Mouse (Mus musculus) B cell, adult (primary cell): ENCODE measurements around the gene Gys2. TPM values are rescaled to one million over a fixed set of nuclear protein-coding genes. Genes with fewer than 3 reads are reported as not detected.

Experiments
- total RNA-seq: library from RNA; stranded (reverse); gene quantifications from 4 replicates; pipeline ENCODE4 v1.2.4, GENCODE M21; 2023; ENCODE audit not compliant: inconsistent age

The Gys2 gene
- total RNA-seq = not detected in 4 replicates

DNA sequence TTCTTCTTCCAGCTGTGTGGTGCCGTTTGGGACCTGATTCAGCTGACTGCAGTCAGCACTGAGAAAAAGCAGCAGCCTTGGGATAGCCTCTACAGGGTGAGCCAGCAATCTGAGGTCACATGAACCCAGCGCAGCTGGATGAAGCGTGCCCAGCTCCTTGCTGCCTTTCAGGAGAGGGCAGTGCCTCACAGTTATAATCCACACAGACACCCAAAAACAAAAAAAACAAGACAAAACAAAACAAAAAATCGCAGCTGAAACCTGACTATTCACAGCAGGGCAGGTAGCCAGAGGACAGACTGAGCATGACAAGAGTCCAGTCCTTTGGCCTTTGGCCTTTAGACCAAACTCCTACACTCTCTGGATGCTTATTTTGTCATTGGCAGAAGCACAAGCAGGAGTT lies at the start of gene Gys2:
TSS of gene Gys2 (minus strand) at position 309 of the 403 bp plus-strand sequence.

DNA sequence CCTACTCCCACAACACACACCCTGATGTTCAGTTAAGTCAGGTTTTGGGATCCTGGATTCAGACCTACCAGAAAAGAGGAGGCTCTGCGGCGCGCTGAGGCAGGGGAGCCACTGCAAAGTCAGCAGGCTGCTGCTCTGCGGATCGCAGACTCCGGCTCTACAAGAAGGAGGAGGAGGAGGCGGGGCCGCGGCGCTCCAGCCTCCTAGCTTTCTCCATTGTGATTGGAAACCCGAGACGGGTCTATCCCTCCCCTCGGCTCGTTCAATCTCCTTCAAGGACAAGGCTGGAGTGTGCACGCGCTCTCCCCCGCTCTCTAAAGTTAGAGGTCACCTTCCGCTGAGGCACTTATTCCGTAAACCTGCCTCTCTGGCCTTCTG lies 34.9 kb upstream of the Gys2 start, which contains the start of gene Ldhb:
TSS of gene Ldhb (minus strand) at position 173 of the 378 bp plus-strand sequence.

DNA sequence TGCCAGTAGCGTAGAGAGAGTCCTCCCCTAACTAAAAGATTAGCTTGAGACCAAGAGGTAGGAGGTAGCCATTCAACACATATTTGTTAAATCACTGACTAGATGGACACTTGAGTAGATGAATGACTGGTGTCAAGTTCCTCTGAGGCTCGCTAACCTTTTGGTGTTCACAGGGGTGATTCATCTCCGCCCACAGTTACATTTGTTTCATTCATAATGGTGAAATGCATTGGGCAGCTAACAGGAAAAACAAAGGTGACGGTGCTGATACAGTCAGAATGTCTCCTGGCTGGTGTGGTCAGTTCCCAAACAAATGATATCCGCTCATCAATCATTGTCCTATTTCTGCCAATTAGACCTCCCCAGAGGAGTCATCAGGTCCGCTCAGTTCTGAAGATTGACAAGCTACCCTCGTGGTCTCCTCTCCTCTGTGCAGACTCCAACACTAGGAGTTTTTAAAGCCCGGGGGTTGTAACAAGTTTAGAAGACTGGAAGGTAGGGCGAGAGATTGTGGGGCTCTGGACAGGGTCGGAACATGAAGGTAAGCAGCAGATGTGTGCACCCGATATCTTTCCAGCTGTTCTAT lies 59.9 kb downstream of the Gys2 start, which contains the start of gene Spx:
TSS of gene Spx (plus strand) at position 536 of the 586 bp plus-strand sequence.

DNA sequence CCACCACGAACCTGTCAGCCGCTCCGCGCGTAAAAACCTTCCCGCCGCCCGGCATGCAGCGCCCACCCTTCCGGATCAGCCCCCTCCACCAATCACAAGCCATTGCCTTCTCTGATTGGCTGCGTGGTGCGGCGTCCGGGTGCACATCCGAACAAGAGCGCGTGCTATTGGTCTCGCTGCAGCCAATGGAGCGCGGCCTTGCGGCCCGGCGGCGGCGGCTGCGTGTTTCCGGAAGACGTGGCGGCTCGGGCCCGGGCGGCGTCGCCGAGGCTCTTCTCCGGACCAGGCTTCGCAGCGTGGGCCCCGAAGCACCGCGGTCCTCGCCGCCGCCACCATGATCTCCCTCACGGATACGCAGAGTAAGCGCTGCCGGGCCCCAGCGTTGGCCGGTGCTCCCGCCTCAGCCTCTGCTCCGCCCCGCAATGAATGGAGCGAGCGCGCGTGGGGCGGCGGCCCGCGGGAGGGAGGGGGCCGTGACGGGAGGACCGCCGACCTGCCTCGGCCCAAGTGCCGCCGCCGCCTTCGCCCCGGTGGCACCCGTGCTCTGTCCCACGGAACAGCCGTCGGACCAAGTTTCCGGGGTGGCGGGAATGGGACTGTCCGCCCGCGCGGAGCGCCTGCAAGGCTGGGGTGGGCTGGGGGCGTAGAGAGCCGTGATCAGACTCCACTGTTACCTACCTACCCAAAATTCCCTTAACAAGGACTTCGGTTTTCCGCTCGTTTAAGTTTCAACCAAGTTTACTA lies 85.7 kb downstream of the Gys2 start, which contains the start of the genes Recql and Golt1b:
TSS of gene Recql (minus strand) at position 77 of the 744 bp plus-strand sequence.
TSS of gene Golt1b (plus strand) at position 211 of the 744 bp plus-strand sequence.

Other genes with a start within 250 kb of the Gys2 start
- not detected in 4 replicates for gene Iapp, start 174.7 kb downstream of the Gys2 start, total RNA-seq
- not detected in 4 replicates for gene Slco1a5, start 150.1 kb downstream of the Gys2 start, total RNA-seq
- 20.0 to 25.6 TPM (median 23.3 TPM) in 4 replicates for gene Pyroxd1, start 127.5 kb downstream of the Gys2 start, total RNA-seq
- gene Recql, start 86.0 kb downstream of the Gys2 start, total RNA-seq = 29.4 to 44.9 TPM (median 32.1 TPM) in 4 replicates
- 12.9 to 21.0 TPM (median 18.7 TPM) in 4 replicates for gene Golt1b, start 85.9 kb downstream of the Gys2 start, total RNA-seq
- gene Spx, start 59.7 kb downstream of the Gys2 start, total RNA-seq = 0.48 to 0.64 TPM (median 0.48 TPM) in 3 of 4 replicates, not detected in the other
- 0.90 to 0.96 TPM in 2 of 4 replicates, not detected in the others for gene Ldhb, start 34.8 kb upstream of the Gys2 start, total RNA-seq
- gene Kcnj8, start 98.5 kb upstream of the Gys2 start, total RNA-seq = not detected in 4 replicates
- gene Abcc9, start 229.2 kb upstream of the Gys2 start, total RNA-seq = not detected in 4 replicates